Mouse (Mus musculus) retina, adult 2 months (tissue): Measurements from ENCODE around the gene Gm9887.
"Not testable (repeated sequence)": the region's sequence is repeated elsewhere in the genome, so short reads cannot be mapped to it uniquely, and the experiment has no call there.

Source experiments
- DNase-seq: peaks from one replicate; pipeline ENCODE4 v3.0.0-alpha.2; 2012; ENCODE audit warnings: low read depth, low spot score

Gene Gm9887

GRCm38 (mm10) chr12:69386281-69386732 is 14.0 kb upstream of the Gm9887 start:
- not testable (repeated sequence) for DNase-seq

- DNase-seq = no peak
Observed at GRCm38 (mm10) chr12:69385542-69386280, 13.5 kb upstream of the Gm9887 start.

GRCm38 (mm10) chr12:69384606-69385005 is 12.3 kb upstream of the Gm9887 start:
- no peak for DNase-seq

DNA sequence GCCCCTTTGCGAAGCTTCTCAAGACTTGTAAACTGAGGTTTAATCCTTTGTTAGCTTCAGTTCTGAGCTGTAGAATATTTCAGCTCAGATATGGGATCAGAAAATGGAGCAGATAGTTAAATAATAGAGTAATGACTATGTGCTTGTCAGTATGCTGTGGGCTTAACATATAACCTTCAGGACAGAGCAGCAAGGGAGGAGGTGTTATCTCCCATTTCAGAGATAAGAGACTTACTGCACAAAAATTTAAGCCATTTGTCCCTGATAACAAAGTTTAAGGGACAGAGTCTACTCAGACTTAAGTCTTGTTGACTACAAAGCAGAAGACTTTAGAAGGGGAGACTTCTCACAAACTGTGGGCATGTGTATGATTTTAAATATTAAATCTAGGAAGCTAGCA is 10.6 kb upstream of the Gm9887 start:
- DNase-seq = no peak

DNA sequence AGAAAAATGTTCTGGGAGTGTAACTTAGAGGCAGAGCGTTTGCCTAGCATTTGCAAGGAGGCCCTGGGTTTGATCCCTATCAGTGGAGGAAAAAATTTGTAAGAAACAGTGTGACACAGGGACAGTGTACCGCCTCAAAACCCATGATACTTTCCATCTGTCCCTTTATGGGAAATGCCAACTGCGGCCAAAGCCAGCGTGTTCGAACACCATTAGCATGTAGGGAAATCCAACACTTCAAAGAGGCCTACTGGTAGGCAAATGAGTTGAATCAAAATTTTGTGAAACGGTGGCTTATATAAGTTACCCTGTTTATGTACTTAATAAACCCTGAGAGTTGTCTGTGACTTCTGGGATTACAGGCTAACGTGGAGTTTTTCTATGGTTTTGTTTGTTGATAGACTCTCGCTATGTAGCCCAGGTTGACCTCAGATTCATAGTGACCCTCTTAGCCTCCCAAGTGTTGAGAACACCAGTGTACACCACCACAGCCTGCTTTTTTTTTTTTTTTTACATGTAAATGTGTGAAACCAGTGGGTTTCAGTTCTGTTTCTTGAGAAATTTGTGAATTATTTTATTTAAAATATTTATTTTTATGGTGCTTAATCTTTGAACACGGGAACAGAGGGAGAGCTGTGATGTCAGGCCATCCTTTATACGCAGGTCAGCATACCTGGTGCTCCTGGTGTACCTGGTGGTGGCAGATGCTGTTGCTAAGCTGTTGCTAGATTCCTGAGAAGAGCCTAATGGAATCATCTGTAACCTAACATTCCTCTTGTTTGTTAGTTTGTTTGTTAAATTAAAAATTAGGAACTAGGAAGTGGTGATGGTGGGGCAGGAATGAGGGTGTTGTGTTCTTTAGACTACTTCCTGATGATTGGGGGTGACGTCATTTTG is 6.5 kb upstream of the Gm9887 start:
- DNase-seq = no peak

DNA sequence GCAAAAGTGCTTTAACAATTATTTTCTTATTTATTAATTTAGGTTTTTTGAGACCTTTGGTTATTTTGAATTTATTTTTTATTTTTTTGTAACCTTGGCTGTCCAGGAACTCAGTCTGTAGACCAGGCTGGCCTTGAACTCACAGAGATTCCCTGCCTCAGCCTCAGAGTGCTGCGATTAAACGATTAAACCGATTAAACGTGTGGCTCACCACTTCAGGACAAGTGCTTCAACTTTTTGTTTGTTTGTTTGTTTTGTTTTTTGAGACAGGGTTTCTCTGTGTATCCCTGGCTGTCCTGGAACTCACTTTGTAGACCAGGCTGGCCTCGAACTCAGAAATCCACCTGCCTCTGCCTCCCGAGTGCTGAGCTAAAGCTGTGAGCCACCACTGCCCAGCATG is 5.4 kb upstream of the Gm9887 start:
- not testable (repeated sequence) for DNase-seq

- DNase-seq = no peak
Observed at GRCm38 (mm10) chr12:69377188-69377587, 4.9 kb upstream of the Gm9887 start.

DNA sequence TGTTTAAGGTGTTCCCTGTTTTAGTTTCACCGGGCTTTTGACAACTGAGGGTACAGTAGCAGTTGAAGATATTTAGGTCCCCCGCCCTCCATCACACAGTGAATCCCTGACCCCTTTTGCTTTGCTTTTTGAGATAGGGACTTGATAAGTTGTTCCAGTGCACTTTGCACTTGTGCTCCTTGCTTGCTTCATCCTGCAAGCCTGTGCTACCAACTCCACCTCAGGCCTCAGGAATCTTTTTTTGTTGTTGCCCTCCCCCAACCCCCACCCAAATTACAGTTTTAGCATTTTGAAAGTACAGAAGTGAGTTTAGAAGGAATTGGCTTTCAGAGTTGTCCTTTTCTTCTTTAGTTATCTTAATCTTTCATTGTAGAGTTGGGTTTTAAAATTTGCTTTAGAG is 3.9 kb upstream of the Gm9887 start:
- DNase-seq = no peak

- DNase-seq = no peak
Observed at GRCm38 (mm10) chr12:69373850-69374766, 1.9 kb upstream of the Gm9887 start.

GRCm38 (mm10) chr12:69372731-69373331 is 573 bp upstream of the Gm9887 start:
- DNase-seq = no peak

- no peak for DNase-seq
Observed at GRCm38 (mm10) chr12:69371421-69371853, 821 bp downstream of the Gm9887 start.

DNA sequence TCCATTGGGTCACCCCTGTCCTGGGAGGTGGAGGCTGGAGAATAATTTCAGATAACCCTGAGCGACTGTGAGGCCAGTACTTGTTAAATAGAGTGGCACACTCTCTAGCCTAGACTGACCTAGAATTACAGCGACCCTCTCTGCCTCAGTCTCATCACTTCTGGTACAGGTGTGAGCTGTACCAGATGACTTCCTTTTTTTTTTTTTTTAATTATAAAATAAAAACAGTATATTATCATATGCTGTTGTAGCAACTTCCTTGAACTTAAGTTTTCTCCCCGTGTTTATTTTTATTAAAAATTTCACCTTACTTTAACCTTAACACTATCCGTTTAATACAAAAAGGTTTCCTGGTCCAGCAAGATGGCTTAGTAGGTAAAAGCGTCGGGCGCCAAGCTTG is 1.3 kb downstream of the Gm9887 start:
- DNase-seq = no peak

DNA sequence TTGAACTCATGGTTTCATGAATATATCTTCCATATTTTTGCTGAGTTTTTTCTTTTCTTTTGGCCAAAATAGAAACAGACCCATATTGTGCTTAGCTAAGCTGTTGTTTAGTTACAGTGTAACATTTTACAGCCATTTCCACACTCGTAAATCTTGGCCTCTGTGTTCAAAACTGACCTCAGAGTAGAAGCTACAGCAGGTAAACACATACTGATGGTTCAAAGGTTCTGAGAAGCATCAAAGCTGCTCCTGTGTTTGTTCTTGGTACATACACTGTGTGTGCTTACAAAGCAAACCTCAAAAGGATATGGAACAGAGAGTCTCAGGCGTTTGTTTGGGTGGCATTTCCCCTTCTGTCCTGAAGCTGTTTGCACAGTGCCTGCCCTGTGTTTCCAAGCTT is 4.7 kb downstream of the Gm9887 start:
- DNase-seq = no peak

DNA sequence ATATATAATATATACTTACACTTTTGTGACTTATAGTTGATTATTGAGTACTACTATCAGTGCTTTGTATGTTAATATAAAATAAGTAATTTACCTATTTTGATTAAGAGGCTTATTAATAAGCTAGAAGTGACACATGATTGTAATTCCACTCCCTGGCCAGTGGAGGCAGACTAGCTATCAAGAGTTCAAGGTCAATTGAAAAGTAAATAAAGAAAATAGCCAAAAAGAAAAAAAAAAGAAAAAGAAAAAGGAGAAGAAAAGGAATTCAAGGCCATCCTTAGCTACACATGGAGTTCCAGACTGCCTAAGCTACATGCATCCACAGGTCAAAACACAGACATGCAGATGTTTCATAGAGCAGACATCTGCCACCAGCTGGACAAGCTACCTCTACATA is 5.8 kb downstream of the Gm9887 start:
- no peak for DNase-seq

DNA sequence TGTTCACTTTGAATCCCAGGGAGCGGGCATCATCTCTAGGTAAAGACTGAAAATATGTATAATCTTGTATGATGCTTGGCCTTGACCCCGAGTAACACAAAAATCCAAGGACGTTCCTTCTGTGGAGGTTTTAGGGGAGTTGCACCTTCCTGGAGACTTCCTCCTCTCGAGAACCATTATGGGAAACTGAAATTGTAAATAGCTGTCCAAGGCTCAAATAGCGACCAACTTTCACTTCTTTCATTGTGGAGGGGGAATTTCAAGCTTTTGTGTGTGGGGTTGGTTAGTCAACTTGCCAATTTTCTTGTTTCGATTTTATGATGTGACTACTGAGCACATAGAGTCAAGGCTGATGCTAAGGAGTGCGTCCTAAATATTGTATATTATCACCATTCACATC is 6.5 kb downstream of the Gm9887 start:
- no peak for DNase-seq

DNA sequence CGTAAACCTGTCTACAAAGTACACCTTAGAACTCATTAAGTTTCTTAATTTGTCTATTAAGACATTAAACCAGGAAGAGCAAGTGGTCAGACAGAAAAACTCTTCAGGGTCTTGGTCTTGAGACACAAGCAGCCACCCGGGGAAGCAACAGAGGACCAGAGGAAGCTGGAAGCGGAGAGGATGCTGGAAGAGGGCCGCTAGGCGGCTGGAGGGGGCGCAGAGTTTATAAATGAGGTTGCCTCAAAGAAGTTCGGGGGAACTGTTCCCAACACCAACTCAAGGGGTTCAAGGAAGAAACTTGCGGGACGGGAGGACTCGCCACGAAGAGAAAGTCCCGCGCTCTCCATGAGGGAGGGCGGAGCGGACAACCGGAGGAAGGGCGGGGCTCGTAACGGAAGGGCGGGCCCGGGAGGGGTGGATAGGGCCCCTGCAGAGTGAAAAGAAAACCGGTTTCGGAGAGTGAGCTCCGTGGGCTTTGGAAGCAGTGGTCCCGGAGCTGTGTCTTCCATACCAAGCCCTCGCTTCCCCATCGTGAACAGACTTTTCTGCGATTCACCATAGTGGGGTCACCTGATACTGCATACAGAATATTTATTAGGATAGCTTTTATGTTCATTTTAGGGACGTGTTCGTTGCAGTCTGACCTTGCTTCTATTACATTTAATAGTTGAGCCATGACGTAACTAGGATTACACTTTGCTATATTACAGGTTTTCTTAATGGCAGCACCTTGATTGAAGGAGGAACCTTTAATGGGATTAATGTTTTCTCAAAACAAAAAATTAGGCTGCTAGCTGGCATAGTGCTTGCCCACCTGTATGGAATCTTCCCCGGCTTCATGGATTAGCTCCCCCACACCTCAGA is 8.1 kb downstream of the Gm9887 start:
- no peak for DNase-seq

- DNase-seq = not testable (repeated sequence)
Observed at GRCm38 (mm10) chr12:69363110-69363509, 9.1 kb downstream of the Gm9887 start.

- no peak for DNase-seq
Observed at GRCm38 (mm10) chr12:69362388-69362787, 9.9 kb downstream of the Gm9887 start.

- no peak for DNase-seq
Observed at GRCm38 (mm10) chr12:69361919-69362318, 10.3 kb downstream of the Gm9887 start.
